In genomic region chr4:42958942-42959341, GRCm38 (mm10) we compare ENCODE assay signal across 27 mouse cellular contexts. TPM values are rescaled to one million over a fixed set of nuclear protein-coding genes. Genes with fewer than 3 reads are reported as not detected.
DNase-seq lines count a peak whose midpoint lies in the region; ATAC-seq and TF ChIP-seq lines count a peak whose summit lies in the region.
"Had no signal": no experiment of that assay in that cellular context is flagged by ENCODE, and none has a peak within 500 bp of the region (broad histone marks: within the 10 kb centered on the region; RNA-seq: fewer than 3 reads in every experiment).

No protein-coding gene starts in this region.

- no peaks in the 10 kb centered on the region for H3K9me3 ChIP-seq in heart, embryonic 11.5 days (replicated peaks; ENCODE audit: control insufficient read depth, low read length)
- H3K9me3 ChIP-seq in heart, embryonic 15.5 days (replicated peaks): no peaks in the 10 kb centered on the region
- no peaks in the 10 kb centered on the region for H3K9me3 ChIP-seq in stomach, postnatal 0 days (ENCODE audit: control insufficient read depth, low read length)
- no peaks in the 10 kb centered on the region for H3K9me3 ChIP-seq in limb, embryonic 10.5 days (replicated peaks)
- H3K9me3 ChIP-seq: embryonic facial prominence, embryonic 13.5 days; hindbrain, embryonic 12.5 days; intestine, embryonic 15.5 days; limb, embryonic 13.5 days; liver, embryonic 13.5 days; midbrain, embryonic 15.5 days had no signal

- ATAC-seq in frontal cortex, adult (ENCODE audit: low TSS enrichment): peak; percentile 10
- peak; percentile 50; the same call in 1 of the 2 replicates for ATAC-seq in heart, embryonic 11.5 days (replicated peaks; ENCODE audit: insufficient number of reproducible peaks, low FRiP score, low TSS enrichment)
- peak; percentile 71 for ATAC-seq in heart, embryonic 15.5 days (replicated peaks; ENCODE audit: insufficient number of reproducible peaks, insufficient read depth, low FRiP score, low read depth)
- ATAC-seq in stomach, postnatal 0 days (ENCODE audit: low FRiP score, low TSS enrichment): no peak
- ATAC-seq: intestine, embryonic 15.5 days; midbrain, embryonic 15.5 days had no signal

- TF ChIP-seq EP300 in stomach, postnatal 0 days (optimal IDR thresholded peaks at IDR 0.05): no peak

- no peak overlapping the region for H3K4me3 ChIP-seq in heart, embryonic 11.5 days (ENCODE audit: low read depth, low read length)
- no peak overlapping the region for H3K4me3 ChIP-seq in heart, embryonic 15.5 days
- H3K4me3 ChIP-seq in stomach, postnatal 0 days (ENCODE audit: low read depth, low read length): no peak overlapping the region
- no peak overlapping the region for H3K4me3 ChIP-seq in limb, embryonic 10.5 days
- H3K4me3 ChIP-seq: embryonic facial prominence, embryonic 13.5 days; hindbrain, embryonic 12.5 days; intestine, embryonic 15.5 days; limb, embryonic 13.5 days; liver, embryonic 13.5 days; midbrain, embryonic 15.5 days had no signal

- peaks cover 7% of the 10 kb centered on the region; the same call in 1 of the 2 replicates for H3K36me3 ChIP-seq in heart, embryonic 11.5 days (ENCODE audit: control insufficient read depth, insufficient read depth, low read length)
- peaks cover 17% of the 10 kb centered on the region; the same call in 1 of the 2 replicates for H3K36me3 ChIP-seq in heart, embryonic 15.5 days
- H3K36me3 ChIP-seq in stomach, postnatal 0 days (ENCODE audit: control insufficient read depth, insufficient read depth, low read length): peaks cover 2% of the 10 kb centered on the region; the same call in 1 of the 2 replicates
- H3K36me3 ChIP-seq in limb, embryonic 10.5 days: peaks cover 28% of the 10 kb centered on the region
- H3K36me3 ChIP-seq: liver, embryonic 13.5 days had no signal

- no peak overlapping the region for H3K9ac ChIP-seq in heart, embryonic 11.5 days (ENCODE audit: low read depth, low read length)
- H3K9ac ChIP-seq in heart, embryonic 15.5 days: peak overlapping the region; percentile 29
- H3K9ac ChIP-seq in stomach, postnatal 0 days (ENCODE audit: low read length): no peak overlapping the region
- H3K9ac ChIP-seq: embryonic facial prominence, embryonic 13.5 days; hindbrain, embryonic 12.5 days; intestine, embryonic 15.5 days; limb, embryonic 13.5 days; liver, embryonic 13.5 days; lung, embryonic 14.5 days; midbrain, embryonic 15.5 days had no signal

- no peak overlapping the region for H3K4me2 ChIP-seq in heart, embryonic 11.5 days
- H3K4me2 ChIP-seq in heart, embryonic 15.5 days: no peak overlapping the region
- no peak overlapping the region for H3K4me2 ChIP-seq in stomach, postnatal 0 days (replicated peaks; ENCODE audit: low read depth)
- H3K4me2 ChIP-seq: embryonic facial prominence, embryonic 13.5 days; hindbrain, embryonic 12.5 days; intestine, embryonic 15.5 days; limb, embryonic 13.5 days; liver, embryonic 13.5 days; lung, embryonic 14.5 days; midbrain, embryonic 15.5 days had no signal

- DNase-seq in frontal cortex, postnatal 25 days (ENCODE audit: low spot score in 2 of 2): no peak
- DNase-seq in heart, postnatal 14 days: no peak
- DNase-seq in brain, adult 2 months (ENCODE audit: low read depth, low spot score): peak; percentile 66
- no peak for DNase-seq in stomach, postnatal 0 days (ENCODE audit: low spot score)
- DNase-seq in limb, embryonic 10.5 days (ENCODE audit: low spot score): no peak
- DNase-seq: adrenal gland, adult 2 months; B cell, adult 2 months; cerebellum, adult 9-10 months; kidney, postnatal 36 days; liver, embryonic 13.5 days; lung, embryonic 14.5 days; lung, postnatal 36 days; right cerebral cortex, postnatal 4 days had no signal

- TF ChIP-seq CTCF in stomach, postnatal 0 days (IDR thresholded peaks at IDR 0.05; ENCODE audit: low read depth): no peak

- H3K4me1 ChIP-seq in heart, embryonic 11.5 days (ENCODE audit: control insufficient read depth, insufficient read depth, low read length): peaks cover 26% of the 10 kb centered on the region
- peaks cover 40% of the 10 kb centered on the region for H3K4me1 ChIP-seq in heart, embryonic 15.5 days (replicated peaks)
- H3K4me1 ChIP-seq in stomach, postnatal 0 days (replicated peaks; ENCODE audit: control insufficient read depth, insufficient read depth): no peaks in the 10 kb centered on the region
- peaks cover 3% of the 10 kb centered on the region; the same call in 1 of the 2 replicates for H3K4me1 ChIP-seq in limb, embryonic 10.5 days
- H3K4me1 ChIP-seq: intestine, embryonic 15.5 days; liver, embryonic 13.5 days had no signal

- intact Hi-C loops in heart, postnatal 14 days (cut with DNase I): no loop called here

- WGBS in heart, embryonic 11.5 days (ENCODE audit: insufficient replicate concordance): 35% methylated on average over 8 of the region's 8 CpGs
- 22% methylated on average over 8 of the region's 8 CpGs for WGBS in heart, embryonic 15.5 days
- 61% methylated on average over 8 of the region's 8 CpGs for WGBS in stomach, postnatal 0 days
- 81% methylated on average over 8 of the region's 8 CpGs for WGBS in limb, embryonic 10.5 days

- H3K27ac ChIP-seq in heart, embryonic 11.5 days (ENCODE audit: low read depth, low read length): peak overlapping the region; percentile 78
- peak overlapping the region; percentile 87 for H3K27ac ChIP-seq in heart, embryonic 15.5 days
- H3K27ac ChIP-seq in stomach, postnatal 0 days (replicated peaks): no peak overlapping the region
- H3K27ac ChIP-seq in limb, embryonic 10.5 days: no peak overlapping the region
- H3K27ac ChIP-seq: embryonic facial prominence, embryonic 13.5 days; hindbrain, embryonic 12.5 days; intestine, embryonic 15.5 days; limb, embryonic 13.5 days; liver, embryonic 13.5 days; midbrain, embryonic 15.5 days had no signal

- H3K27me3 ChIP-seq in heart, embryonic 11.5 days (ENCODE audit: control insufficient read depth, insufficient read depth, low read length): no peaks in the 10 kb centered on the region
- H3K27me3 ChIP-seq in heart, embryonic 15.5 days: no peaks in the 10 kb centered on the region
- H3K27me3 ChIP-seq in stomach, postnatal 0 days (ENCODE audit: control insufficient read depth, insufficient read depth, low read length): no peaks in the 10 kb centered on the region
- H3K27me3 ChIP-seq in limb, embryonic 10.5 days (ENCODE audit: low read depth, poor library complexity, severe bottlenecking): no peaks in the 10 kb centered on the region
- H3K27me3 ChIP-seq: embryonic facial prominence, embryonic 13.5 days; hindbrain, embryonic 12.5 days; intestine, embryonic 15.5 days; limb, embryonic 13.5 days; midbrain, embryonic 15.5 days had no signal

RNA-seq across cellular contexts. Expression of gene Dnajb5, which starts 9.3 kb away (rescaled TPM):
- 11.8 and 12.9 TPM in 2 replicates for polyA plus RNA-seq in heart, embryonic 11.5 days (2014; fragmentation: Nextera tagmentation; extraction: Ambion mirVana)
- total RNA-seq in heart, postnatal 14 days (2021): 10 to 100 TPM; 68.7 to 78.0 TPM
- polyA plus RNA-seq in heart, embryonic 15.5 days (2015; fragmentation: Nextera tagmentation; extraction: Ambion mirVana): 17.7 and 18.2 TPM in 2 replicates
- 9.0 and 9.4 TPM in 2 replicates for polyA plus RNA-seq in stomach, postnatal 0 days (2015; fragmentation: Nextera tagmentation; extraction: Ambion mirVana)
- 7.0 and 8.8 TPM in 2 replicates for polyA plus RNA-seq in limb, embryonic 10.5 days (2016; fragmentation: Nextera tagmentation; extraction: Ambion mirVana)

RNA-seq across cellular contexts. Expression of gene 1700022I11Rik, which starts 10.5 kb away (rescaled TPM):
- 0.36 and 0.69 TPM in 2 replicates for polyA plus RNA-seq in heart, embryonic 11.5 days (2014; fragmentation: Nextera tagmentation; extraction: Ambion mirVana)
- total RNA-seq in heart, postnatal 14 days (2021): not detected
- 0.18 and 0.42 TPM in 2 replicates for polyA plus RNA-seq in heart, embryonic 15.5 days (2015; fragmentation: Nextera tagmentation; extraction: Ambion mirVana)
- 0.41 and 0.46 TPM in 2 replicates for polyA plus RNA-seq in stomach, postnatal 0 days (2015; fragmentation: Nextera tagmentation; extraction: Ambion mirVana)
- 0.51 and 0.87 TPM in 2 replicates for polyA plus RNA-seq in limb, embryonic 10.5 days (2016; fragmentation: Nextera tagmentation; extraction: Ambion mirVana)
- total RNA-seq: adrenal gland, adult 2 months; gastrocnemius, postnatal 4 days; layer of hippocampus, postnatal 14 days; left cerebral cortex, postnatal 10 days had no signal
- polyA plus RNA-seq: adrenal gland, adult 2 months; cortical plate, adult 2 months had no signal

RNA-seq across cellular contexts. Expression of gene Vcp, which starts 41.4 kb away (rescaled TPM):
- polyA plus RNA-seq in heart, embryonic 11.5 days (2014; fragmentation: Nextera tagmentation; extraction: Ambion mirVana): 472 and 544 TPM in 2 replicates
- total RNA-seq in heart, postnatal 14 days (2021): 100 to 1,000 TPM; 285 to 286 TPM
- polyA plus RNA-seq in heart, embryonic 15.5 days (2015; fragmentation: Nextera tagmentation; extraction: Ambion mirVana): 437 and 463 TPM in 2 replicates
- 280 and 282 TPM in 2 replicates for polyA plus RNA-seq in stomach, postnatal 0 days (2015; fragmentation: Nextera tagmentation; extraction: Ambion mirVana)
- 650 and 691 TPM in 2 replicates for polyA plus RNA-seq in limb, embryonic 10.5 days (2016; fragmentation: Nextera tagmentation; extraction: Ambion mirVana)

RNA-seq across cellular contexts. Expression of gene Phf24, which starts 42.5 kb away (rescaled TPM):
- polyA plus RNA-seq in heart, embryonic 11.5 days (2014; fragmentation: Nextera tagmentation; extraction: Ambion mirVana): 1.9 and 2.4 TPM in 2 replicates
- 1 to 10 TPM; 6.0 to 8.4 TPM for total RNA-seq in heart, postnatal 14 days (2021)
- 4.1 and 4.3 TPM in 2 replicates for polyA plus RNA-seq in heart, embryonic 15.5 days (2015; fragmentation: Nextera tagmentation; extraction: Ambion mirVana)
- 6.1 and 6.5 TPM in 2 replicates for polyA plus RNA-seq in stomach, postnatal 0 days (2015; fragmentation: Nextera tagmentation; extraction: Ambion mirVana)
- polyA plus RNA-seq in limb, embryonic 10.5 days (2016; fragmentation: Nextera tagmentation; extraction: Ambion mirVana): 0.16 TPM in 1 of 2 replicates, not detected in the other
- total RNA-seq: megakaryocyte-erythroid progenitor cell, adult 5-6 weeks; neutrophil, adult 5-6 weeks had no signal

RNA-seq across cellular contexts. Expression of gene Fancg, which starts 51.4 kb away (rescaled TPM):
- polyA plus RNA-seq in heart, embryonic 11.5 days (2014; fragmentation: Nextera tagmentation; extraction: Ambion mirVana): 11.0 and 11.5 TPM in 2 replicates
- total RNA-seq in heart, postnatal 14 days (2021): 1 to 10 TPM; 4.7 to 4.8 TPM
- polyA plus RNA-seq in heart, embryonic 15.5 days (2015; fragmentation: Nextera tagmentation; extraction: Ambion mirVana): 9.8 and 13.5 TPM in 2 replicates
- polyA plus RNA-seq in stomach, postnatal 0 days (2015; fragmentation: Nextera tagmentation; extraction: Ambion mirVana): 7.0 and 7.7 TPM in 2 replicates
- polyA plus RNA-seq in limb, embryonic 10.5 days (2016; fragmentation: Nextera tagmentation; extraction: Ambion mirVana): 25.5 and 26.8 TPM in 2 replicates

Comparison
In these comparisons a context has a peak if more than half of its experiments do, and no peak if none do; other contexts are left out.
1. H3K27ac ChIP-seq: peak in heart, embryonic 11.5 days (single experiment) and heart, embryonic 15.5 days (single experiment); none in stomach, postnatal 0 days (single experiment) and limb, embryonic 10.5 days (single experiment).